Mouse (Mus musculus): ENCODE data around the gene Wdr31.

GRCm38 (mm10) chr4:62517046-62517445, 46.4 kb upstream of the Wdr31 start:
- no peak for TF ChIP-seq CTCF (IDR thresholded peaks at IDR 0.05; ENCODE audit: low read depth)
- TF ChIP-seq EP300 (IDR thresholded peaks at IDR 0.05; ENCODE audit: low read depth) = no peak

Data from liver, postnatal 0 days (tissue).